Mouse (Mus musculus): ENCODE data around the gene Ager.

- TF ChIP-seq CTCF (IDR thresholded peaks at IDR 0.05; ENCODE audit: low read depth) (no peak), EP300 (optimal IDR thresholded peaks at IDR 0.05) (no peak)
These were observed 34.0 kb downstream of the Ager start for GRCm38 (mm10) chr17:34631647-34632046.
